Mouse (Mus musculus) spleen, embryonic (tissue): ENCODE data around the gene Nedd4.

Experiments
- CTCF ChIA-PET: fragments of 350-600 bp; sonication (Branson Sonifier 250); formaldehyde crosslinking; loops from one replicate; lab custom pipeline; 2022; lab: Charles Lee

The Nedd4 gene

GRCm38 (mm10) chr9:72782121-72782520 is 120.0 kb downstream of the Nedd4 start:
- CTCF ChIA-PET = no interaction called here

GRCm38 (mm10) chr9:72787732-72788131 is 125.6 kb downstream of the Nedd4 start:
- CTCF ChIA-PET = interaction anchor here (0.5 kb wide), 1 partner anchor 21 kb away, joined by 4 read pairs; no protein-coding TSS in a partner anchor

- CTCF ChIA-PET = interaction anchor here (0.5 kb wide), 1 partner anchor 200 kb away, joined by 4 read pairs; no protein-coding TSS in a partner anchor
Measured at GRCm38 (mm10) chr9:72790530-72791212, 128.5 kb downstream of the Nedd4 start.

- CTCF ChIA-PET = interaction anchor here (0.5 kb wide), 1 partner anchor 200 kb away, joined by 4 read pairs; no protein-coding TSS in a partner anchor
Measured at GRCm38 (mm10) chr9:72791213-72791582, 129.1 kb downstream of the Nedd4 start.

- CTCF ChIA-PET = no interaction called here
Measured at GRCm38 (mm10) chr9:72791681-72792080, 129.5 kb downstream of the Nedd4 start.

GRCm38 (mm10) chr9:72795243-72795642 is 133.1 kb downstream of the Nedd4 start:
- CTCF ChIA-PET = interaction anchor here (0.7 kb wide), 1 partner anchor 194 kb away, joined by 3 read pairs; no protein-coding TSS in a partner anchor

- CTCF ChIA-PET = interaction anchor here (0.6 to 0.7 kb wide), 2 partner anchors 20 to 105 kb away, joined by 3 to 5 read pairs; no protein-coding TSS in a partner anchor
Measured at GRCm38 (mm10) chr9:72797136-72797621, 135.0 kb downstream of the Nedd4 start.
